Mouse (Mus musculus) thymus, adult 2 months (tissue): ENCODE measurements at regions not wholly inside any gene's neighbourhood (a gene's known extent, or its start where the extent isn't known, plus 50 kb on each side); places are given as distances from the start of the nearest gene placed in this dataset.

Source experiments
- DNase-seq: peaks from one replicate; pipeline ENCODE4 v3.0.0; 2021
- H3K27ac ChIP-seq: fragments of 200-500 bp; 2 replicates; pipeline ENCODE4 v1.5.1; 2012; ENCODE audit warnings: low read length, control low read depth; ENCODE audit not compliant: control insufficient read depth, insufficient read depth
- H3K27me3 ChIP-seq: fragments of 200-500 bp; 2 replicates; pipeline ENCODE4 v1.6.1; 2012; ENCODE audit warnings: mild to moderate bottlenecking, low read length, moderate library complexity, mixed read lengths; ENCODE audit not compliant: control insufficient read depth, insufficient read depth
- H3K36me3 ChIP-seq: fragments of 200-500 bp; 2 replicates; pipeline ENCODE4 v1.6.1; 2012; ENCODE audit warnings: mild to moderate bottlenecking, low read length, moderate library complexity; ENCODE audit not compliant: control insufficient read depth, insufficient read depth
- H3K4me1 ChIP-seq: fragments of 200-500 bp; replicated peaks from 2 replicates; pipeline ENCODE4 v1.6.1; 2012; ENCODE audit warnings: low read length; ENCODE audit not compliant: control insufficient read depth, insufficient read depth
- H3K4me3 ChIP-seq: fragments of 200-500 bp; 2 replicates; pipeline ENCODE4 v1.5.1; 2012; ENCODE audit warnings: mild to moderate bottlenecking, low read length, control low read depth, moderate library complexity; ENCODE audit not compliant: control insufficient read depth, insufficient read depth
- CTCF ChIP-seq: fragments of 200-500 bp; IDR thresholded peaks from 2 replicates; pipeline ENCODE4 v1.5.1; 2012; ENCODE audit warnings: mild to moderate bottlenecking, control low read depth, low read length, moderate library complexity, borderline replicate concordance; ENCODE audit not compliant: control insufficient read depth, poor library complexity, insufficient read depth; ENCODE audit errors: extremely low read depth
- POLR2A ChIP-seq: fragments of 200-500 bp; IDR thresholded peaks from 2 replicates; pipeline ENCODE4 v1.6.1; 2012; ENCODE audit warnings: mild to moderate bottlenecking, low read length, control low read depth, moderate library complexity; ENCODE audit not compliant: control insufficient read depth, poor library complexity, insufficient read depth; ENCODE audit errors: extremely low read depth
- WGBS: fragments of 180-500 bp; shearing (Covaris S2); methylation state at CpG from one replicate; pipeline ENCODE4 v1.1.7; 2018; 5-methylcytosine and 5-hydroxymethylcytosine counted together

DNA sequence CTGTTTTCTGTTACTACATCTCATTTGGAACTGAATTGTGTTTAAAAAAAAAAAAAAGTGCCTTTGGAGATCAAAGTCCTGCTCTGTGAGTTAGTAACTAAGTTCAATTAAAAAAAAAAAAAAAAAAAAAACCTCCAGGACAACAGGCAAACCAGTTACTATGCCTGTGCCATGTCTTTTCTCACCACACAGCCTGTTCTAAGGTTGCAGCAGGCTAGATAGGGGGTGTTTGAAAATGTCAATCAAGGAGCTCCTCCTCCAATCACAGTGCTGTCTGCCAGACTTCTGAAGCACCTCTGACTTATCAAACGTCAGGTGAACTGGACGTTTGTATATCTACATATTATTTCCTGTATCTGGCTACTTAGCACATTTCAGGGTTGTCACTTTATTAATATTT, 427.9 kb upstream of the Adamts16 start:
- WGBS = 80% methylated on average over 2 of the region's 2 CpGs
- no peak overlapping the region for H3K4me3 ChIP-seq
- no peaks in the 10 kb centered on the region for H3K27me3 ChIP-seq
- H3K4me1 ChIP-seq = no peaks in the 10 kb centered on the region
- no peaks in the 10 kb centered on the region for H3K36me3 ChIP-seq
- TF ChIP-seq POLR2A = no peak
- DNase-seq = no peak
- H3K27ac ChIP-seq = no peak overlapping the region

- Histone ChIP-seq H3K27ac (no peak overlapping the region), H3K36me3 (no peaks in the 10 kb centered on the region), H3K27me3 (no peaks in the 10 kb centered on the region), H3K4me3 (no peak overlapping the region), H3K4me1 (no peaks in the 10 kb centered on the region)
- TF ChIP-seq CTCF (no peak), POLR2A (no peak)
- DNase-seq = no peak
- WGBS = 93% methylated on average over 16 of the region's 16 CpGs
These were observed 421.8 kb upstream of the Adamts16 start for GRCm38 (mm10) chr13:71263315-71263878.

DNA sequence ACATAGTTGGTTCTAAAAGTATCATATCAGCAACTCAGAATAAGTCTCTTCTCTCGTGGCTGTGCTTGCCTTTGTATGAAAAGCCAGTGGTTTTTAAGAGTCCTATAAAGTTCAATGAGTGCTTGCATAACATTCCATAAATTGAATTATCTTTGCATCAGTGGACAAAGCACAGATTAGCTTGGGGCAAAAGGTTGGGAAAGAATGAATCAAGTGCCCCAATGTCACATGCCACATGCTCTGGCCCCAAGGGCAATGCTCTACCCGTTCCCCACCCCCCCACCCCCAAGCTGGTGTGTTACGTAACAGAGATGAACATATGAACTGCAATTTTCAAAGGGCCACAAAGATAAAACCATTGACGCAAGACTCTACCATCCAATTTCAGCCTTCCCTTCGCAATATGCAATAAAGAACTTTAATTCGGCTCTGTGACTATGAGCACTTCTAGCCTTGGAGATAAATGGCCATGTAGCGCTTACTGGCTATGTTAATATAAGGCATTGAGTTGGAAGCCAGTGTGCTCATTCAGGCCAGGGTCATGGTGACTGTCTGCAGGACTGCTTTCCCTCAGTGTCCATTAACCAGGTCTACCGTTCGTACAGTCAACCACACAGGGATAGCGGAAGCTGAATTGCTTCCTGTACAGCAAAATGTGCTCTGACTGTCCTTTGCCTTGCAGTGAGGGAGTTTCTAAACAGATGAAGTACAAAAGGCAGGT, 421.1 kb upstream of the Adamts16 start:
- no peak for DNase-seq
- no peaks in the 10 kb centered on the region for H3K4me1 ChIP-seq
- H3K27ac ChIP-seq = no peak overlapping the region
- H3K27me3 ChIP-seq = no peaks in the 10 kb centered on the region
- 87% methylated on average over 10 of the region's 10 CpGs for WGBS
- no peak overlapping the region for H3K4me3 ChIP-seq
- no peak for TF ChIP-seq CTCF
- no peak for TF ChIP-seq POLR2A
- no peaks in the 10 kb centered on the region for H3K36me3 ChIP-seq

DNA sequence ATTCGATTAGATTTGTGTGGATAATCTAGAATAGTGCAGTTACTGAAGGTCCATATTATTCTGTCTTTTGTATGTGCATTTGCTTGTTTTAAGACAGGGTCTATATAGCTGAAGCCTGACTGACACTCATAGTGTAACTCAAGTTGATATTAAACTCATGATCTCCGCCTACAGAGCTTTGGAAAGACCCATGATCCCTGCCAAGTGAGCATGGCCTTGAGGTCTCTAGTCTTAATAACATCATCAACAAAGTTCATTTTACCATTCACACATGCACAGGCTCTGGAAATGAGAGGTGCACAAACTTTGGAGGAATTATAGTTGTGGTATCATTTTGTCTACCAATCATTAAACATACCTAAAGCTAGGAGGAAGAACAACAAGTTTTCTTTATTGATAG, 412.4 kb upstream of the Adamts16 start:
- no peaks in the 10 kb centered on the region for H3K36me3 ChIP-seq
- DNase-seq = no peak
- 91% methylated on average over 2 of the region's 2 CpGs for WGBS
- TF ChIP-seq CTCF = no peak
- TF ChIP-seq POLR2A = no peak
- no peaks in the 10 kb centered on the region for H3K4me1 ChIP-seq
- H3K4me3 ChIP-seq = no peak overlapping the region
- H3K27ac ChIP-seq = no peak overlapping the region
- no peaks in the 10 kb centered on the region for H3K27me3 ChIP-seq

DNA sequence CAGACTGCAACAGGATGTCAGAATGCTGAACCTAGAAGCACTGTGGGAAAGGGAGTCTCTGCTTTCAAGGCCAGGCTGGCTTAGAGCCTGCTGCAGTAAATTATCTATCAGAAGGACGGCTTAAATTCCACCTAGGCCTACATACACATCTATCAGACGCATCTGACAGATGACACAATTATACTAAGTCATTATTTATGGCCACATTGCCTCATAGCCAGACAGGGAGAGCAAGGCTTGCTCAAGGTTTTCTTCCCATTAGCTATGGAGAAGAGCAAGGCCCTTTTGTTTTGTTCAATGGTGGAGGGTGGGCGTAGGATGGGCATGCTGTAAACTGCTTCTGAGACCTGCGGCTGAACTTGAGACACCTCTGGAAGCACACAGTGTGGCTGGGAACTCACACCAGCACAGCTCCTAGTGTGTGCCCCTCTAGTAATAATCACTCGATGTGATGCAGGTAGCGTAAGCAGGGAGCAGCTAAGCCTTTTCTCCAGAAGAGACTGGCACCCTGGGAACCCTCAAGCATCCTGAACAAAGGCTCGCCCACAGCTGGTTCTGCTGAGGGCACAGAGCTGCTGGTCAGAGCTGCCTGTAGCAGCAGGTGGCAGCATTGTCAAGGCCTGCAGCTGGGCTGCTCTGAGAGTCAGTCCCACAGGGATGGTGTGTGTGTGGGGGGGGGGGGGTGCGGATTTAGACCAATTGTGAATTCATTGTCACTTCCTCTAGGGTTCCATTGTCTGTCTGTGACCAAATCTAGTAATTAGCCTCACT, 406.8 kb upstream of the Adamts16 start:
- TF ChIP-seq CTCF (no peak), POLR2A (no peak)
- H3K27me3 ChIP-seq = no peaks in the 10 kb centered on the region
- WGBS = 73% methylated on average over 8 of the region's 8 CpGs
- no peaks in the 10 kb centered on the region for H3K4me1 ChIP-seq
- H3K36me3 ChIP-seq = no peaks in the 10 kb centered on the region
- no peak overlapping the region for H3K27ac ChIP-seq
- DNase-seq = no peak
- H3K4me3 ChIP-seq = no peak overlapping the region

- Histone ChIP-seq H3K27ac (no peak overlapping the region), H3K27me3 (no peaks in the 10 kb centered on the region), H3K4me1 (no peaks in the 10 kb centered on the region), H3K4me3 (no peak overlapping the region), H3K36me3 (no peaks in the 10 kb centered on the region)
- TF ChIP-seq POLR2A (no peak), CTCF (no peak)
- DNase-seq = no peak
These were observed 405.6 kb upstream of the Adamts16 start for GRCm38 (mm10) chr13:71247241-71247640.
